Mouse (Mus musculus): ENCODE results near the gene Eva1c.
A peak's percentile ranks its signal among the peaks of the same experiment; 100 is the strongest.

Gene Eva1c

DNA sequence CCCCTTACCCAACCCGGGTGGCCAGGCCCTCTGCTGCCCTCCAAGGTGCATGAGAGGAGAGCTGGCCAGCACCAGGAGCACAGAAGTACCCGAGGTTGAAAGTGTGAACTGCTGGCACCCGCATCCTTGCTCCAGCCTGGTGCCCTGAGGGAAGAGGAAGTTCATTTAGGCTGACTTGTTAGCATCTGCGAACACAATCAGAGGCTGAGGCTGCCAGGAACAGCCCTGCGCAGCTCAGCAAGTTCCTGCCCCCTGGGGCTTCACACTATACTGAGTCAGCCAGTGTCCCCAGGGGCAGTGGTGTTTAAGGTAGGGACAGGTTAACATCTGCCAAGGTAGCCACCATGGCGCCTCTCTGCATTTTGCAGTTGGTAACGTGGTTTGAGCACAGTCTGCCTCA lies 41.6 kb downstream of the Eva1c start:
- DNase-seq: no peak

DNA sequence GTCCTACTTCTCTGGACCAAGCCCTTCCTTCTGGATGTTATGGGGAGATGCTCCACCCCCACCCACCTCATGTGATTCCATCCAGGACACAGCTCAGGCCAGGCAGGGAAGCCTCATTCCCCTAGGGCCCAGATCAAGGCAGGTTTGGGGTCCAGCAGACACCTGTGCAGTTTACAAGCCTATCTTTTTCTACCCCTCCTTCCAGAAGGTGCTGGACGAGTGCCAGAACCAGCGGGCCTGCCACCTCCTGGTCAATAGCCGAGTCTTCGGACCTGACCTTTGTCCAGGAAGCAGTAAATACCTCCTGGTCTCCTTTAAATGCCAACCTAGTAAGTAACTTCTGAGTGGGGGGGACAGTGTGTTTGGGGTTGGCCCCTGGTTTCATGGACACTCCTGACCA lies 42.8 kb downstream of the Eva1c start:
- DNase-seq: peak; percentile 44 to 64

DNA sequence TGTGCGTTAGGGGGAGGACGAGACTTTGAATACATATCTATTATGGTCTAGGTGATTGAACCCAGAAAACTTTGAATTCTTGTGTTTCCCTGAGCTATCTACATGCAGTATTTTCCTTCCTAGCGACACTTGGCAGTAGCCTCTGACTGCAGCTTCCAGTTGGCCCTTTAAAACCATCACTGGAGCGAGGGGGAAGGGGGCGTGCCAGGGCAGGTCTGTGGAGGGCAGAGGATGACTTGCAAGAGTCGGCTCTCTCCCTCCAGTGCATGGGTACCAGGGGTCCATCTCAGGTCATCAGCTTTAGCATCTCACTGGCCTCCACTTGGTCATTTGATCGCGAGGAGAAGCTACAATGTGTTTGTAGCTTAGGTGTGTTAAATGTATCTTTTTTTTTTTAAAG lies 46.4 kb downstream of the Eva1c start:
- no peak for DNase-seq

DNA sequence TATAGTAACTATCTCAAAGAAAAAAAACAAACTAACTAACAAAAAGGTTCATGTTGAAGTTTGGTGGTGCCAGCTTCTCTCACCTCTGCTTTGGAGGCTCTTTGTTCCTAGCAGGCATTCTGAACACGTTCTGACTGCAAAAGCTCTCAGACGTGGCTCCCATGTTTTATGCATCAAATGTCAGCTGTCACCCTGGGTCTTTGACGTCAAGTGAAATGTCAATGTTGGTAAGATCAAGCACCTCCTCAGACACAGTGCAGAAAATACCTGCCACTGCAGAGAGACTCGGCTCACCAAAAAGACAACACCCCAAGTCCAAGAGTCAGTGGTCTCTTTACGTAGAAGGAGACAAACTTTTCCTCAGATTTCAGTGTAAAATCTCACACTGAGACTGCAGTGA lies 48.0 kb downstream of the Eva1c start:
- no peak for DNase-seq

DNA sequence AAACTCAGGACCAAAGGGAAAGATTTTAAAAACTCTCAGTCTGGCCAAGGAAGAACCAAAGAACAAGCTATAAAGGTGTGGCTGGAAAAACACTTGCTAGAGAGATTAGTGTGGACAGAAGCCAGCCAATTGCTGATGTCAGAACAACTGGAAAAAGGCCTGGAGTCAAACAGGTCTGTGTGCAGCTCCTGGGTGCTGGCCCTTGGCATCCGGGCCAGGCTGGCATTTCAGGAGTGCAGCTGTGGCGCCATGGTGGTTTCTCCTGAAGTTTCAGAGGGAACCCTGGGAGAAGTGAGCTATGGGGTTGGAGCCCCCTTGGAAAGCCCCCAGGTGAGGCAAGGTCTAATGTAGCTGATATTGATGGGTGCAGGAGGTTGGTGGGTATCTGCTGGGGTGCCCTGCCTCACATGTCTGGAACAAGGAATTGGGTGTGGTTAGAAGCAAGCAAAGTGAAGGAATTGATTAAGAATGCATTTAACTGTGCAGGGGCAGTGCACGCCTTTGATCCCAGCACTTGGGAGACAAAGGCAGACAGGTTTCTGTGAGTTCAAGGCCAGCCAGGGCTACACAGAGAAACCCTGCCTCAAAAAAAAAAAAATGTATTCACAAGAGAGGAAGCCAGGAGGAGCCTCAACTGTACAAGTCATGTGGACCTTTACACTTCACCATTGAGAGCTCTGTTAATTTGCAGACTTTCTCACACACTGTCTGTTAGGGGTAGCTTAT lies 51.8 kb downstream of the Eva1c start:
- DNase-seq: no peak

DNA sequence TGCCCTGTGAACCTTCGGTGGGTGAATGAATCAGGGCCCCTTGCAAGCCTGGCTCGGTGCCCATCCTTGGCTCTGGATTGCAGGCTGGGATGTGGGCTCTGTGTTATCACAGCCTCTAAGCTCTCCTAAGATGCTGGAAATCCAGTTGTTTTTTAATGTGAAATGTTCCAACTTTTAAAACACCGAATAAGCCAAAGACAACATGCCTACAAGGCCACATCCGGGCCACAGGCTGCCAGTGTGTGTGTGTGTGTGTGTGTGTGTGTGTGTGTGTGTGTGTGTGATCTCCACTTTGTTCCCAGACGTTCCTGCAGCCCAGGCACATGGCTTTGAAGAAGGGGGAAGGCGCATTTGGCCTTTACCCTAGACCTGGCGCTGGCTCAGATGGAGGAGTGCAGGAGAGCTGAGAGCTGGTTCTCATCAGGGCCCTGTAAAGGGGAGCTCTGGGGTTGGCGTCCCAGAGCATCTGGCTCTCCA lies 56.0 kb downstream of the Eva1c start:
- DNase-seq: peak; percentile 50 to 58

DNA sequence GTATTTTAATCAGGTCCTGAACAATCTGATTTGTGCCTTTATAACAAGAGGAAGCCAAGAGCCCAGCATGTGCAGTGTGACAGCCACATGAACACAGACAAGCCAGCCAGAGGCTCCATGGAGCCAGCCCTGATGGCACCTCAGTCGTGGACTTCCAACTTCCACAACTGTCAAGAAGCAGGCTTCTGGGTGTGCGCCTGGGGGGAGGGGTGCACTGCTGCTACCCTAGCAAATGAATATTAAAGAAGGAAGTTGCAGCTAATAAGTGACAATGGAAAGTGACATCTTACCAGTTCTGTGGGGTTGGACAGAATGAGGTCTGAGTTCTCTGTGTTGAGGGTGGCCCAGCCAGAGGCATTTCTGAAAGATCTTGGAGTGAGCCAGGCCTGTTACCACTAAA lies 58.8 kb downstream of the Eva1c start:
- DNase-seq: no peak

DNA sequence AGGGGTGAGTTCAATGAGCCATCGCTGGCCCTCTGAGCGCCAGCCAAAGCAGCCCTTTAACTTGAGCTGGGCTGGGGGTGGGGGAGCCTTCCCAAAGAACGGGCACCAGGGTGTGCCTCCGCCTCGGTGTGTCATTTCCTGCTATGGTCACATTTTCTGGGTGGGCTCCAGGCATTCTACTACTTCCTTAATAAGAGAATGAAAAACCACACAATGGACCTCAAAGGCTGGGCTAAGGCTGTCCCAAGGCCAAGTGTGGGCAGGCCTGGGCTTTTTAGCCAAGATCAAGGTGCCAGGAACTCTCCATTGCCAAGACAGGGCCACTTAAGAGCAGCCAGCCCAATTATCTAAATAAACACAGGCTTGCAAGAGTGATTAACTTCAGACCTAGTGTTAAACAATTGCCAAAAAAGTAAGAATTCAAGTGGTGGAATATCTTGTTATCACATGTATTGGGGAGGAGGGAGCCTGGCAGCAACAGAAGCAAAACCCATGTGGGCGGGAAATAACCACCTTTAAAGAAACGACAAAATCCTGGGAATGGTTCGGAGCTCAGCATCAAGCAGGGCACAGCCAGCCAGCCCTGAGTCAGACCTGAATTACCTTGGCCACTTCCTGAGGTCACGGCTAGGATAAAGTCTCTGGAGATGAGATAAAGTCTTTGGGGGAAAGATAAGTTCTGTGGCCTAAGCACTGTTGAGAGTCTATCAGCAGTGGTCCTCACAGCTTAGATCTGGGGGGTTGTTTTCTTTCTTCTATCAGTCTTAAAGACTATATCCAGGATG lies 59.5 kb downstream of the Eva1c start:
- DNase-seq: peak; percentile 26 to 59

DNA sequence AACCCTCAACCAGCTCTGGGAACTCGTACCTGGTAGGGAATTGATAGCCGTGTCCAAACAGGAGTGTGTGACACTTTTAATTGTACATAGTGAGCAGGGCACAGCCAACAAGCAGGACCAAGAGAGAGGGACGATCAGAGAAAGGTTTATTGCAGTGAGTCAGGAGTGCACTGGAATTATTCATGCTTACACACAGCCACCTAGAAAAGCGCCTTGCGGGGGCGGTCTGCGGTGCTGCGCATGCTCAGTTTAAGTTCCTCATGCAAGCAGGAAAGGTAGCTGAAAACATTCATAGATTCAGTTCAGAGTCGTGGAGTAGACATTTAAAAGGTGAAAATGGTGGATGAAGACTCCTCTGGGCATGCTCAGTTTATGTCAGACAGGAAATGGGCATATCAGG lies 64.2 kb downstream of the Eva1c start:
- no peak for DNase-seq

DNA sequence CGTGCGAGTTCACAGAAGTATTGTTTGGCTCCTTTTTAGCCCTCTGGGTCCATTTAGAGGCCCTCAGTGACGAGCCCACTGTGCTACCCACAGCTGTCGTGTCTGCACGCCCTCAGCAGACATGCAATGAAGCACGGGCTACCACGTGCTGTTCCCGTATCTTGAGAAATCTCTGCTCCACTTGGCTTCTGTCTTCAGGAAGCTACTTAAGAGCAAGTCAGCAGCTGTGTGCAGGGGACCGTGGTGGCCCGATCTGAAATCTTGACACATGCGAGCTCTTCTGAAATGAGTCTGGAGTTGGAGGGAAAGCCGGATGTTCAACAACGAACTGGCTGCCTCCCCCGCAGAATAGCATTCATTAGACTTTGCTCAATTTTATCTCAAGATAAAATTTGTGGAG lies 65.1 kb downstream of the Eva1c start:
- DNase-seq: peak; percentile 58 to 72

DNA sequence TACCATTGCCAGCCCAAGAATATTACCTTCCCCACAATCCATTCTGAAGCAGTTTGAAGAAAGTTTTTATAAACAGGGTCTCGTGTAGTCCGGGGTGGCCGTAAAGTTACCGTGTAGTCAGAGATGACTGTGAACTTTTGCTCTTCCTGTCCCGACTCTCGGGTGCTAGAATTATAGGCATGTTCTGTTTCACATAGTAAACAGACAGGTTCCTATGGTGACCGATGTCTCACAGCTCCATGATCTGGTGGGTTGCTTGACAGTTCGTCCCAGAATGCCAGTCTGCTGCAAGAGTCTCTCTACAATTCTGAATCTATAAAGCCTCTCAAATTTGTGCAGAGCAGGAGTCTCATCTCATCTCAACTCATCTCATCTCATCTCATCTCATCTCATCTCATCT lies 65.6 kb downstream of the Eva1c start:
- DNase-seq: no peak

DNA sequence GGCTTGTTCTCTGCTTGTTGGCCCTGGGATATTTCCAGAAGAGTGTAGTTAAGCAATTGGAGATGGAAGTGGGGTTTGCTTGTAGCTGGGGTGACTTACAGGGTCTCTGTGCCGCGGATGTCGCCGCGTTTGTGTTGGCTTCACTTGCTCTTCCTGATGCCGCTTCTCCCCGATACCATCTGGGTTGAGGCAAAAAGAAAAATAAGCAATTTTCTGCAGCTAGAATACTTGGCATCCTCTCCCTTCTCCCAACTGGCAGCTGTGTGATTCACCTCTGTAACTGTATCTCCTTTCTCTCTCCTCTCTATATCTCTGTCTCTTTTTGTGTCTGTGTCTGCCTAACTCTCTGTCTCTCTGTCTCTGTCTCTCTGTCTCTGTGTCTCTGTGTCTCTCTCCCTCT lies 66.5 kb downstream of the Eva1c start:
- no peak for DNase-seq

DNA sequence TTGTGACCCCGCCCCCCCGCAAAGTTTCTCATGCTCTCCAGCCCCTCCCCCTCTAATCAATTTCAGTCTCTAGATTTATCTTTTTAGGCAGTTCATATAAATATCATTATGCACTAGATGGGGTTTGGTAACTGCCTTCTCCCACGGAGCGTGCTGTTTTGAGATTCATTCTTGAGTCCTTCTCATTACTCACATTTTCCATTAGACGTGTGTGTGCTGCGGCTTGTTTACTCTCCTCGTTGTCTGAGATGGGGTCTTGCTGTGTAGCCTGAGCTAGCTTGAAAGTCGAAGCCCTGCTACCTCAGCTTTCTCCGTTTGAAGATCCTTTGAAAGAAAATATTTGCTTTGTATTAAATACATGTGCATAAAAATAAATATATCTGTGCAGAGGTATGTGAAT lies 67.3 kb downstream of the Eva1c start:
- DNase-seq: no peak

DNA sequence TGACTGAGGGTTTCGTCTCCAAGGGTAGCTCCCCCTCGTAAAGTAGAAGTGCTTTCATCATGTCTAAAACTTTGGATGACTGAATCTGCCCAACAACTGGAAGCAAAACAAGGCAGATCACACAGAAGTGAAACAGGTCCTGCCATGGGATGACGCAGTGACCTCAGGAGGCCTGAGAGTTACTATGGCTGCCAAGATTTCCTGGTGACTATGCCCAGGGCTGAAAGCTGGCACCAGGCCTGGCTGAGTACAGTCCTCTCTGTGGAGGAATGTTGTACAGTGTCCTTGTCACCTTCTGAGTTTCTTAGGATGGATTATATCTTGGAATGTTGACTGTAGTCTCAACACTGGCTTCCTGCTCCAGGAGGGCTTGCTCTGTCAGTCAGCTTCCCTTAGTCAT lies 71.1 kb downstream of the Eva1c start:
- DNase-seq: no peak

DNA sequence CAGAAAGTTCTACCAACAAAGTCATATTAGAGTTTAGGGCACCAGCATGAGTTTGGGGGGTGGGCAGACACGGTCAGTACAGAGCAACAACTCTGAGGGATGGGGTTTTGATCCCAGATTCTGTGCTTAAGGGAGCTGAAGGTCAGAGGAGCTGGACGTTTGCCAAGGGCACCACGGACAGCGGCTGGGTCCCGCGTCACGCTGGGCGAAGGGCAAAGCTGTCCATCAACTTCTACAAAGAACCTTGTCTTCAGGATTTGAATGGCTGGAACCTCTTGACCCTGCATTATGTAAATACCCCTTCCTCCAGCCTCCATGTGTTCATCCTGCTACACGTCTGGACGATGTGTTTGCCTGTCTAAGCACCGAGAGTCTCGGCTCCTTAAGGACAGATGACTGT lies 73.0 kb downstream of the Eva1c start:
- DNase-seq: peak; percentile 37 to 58

DNA sequence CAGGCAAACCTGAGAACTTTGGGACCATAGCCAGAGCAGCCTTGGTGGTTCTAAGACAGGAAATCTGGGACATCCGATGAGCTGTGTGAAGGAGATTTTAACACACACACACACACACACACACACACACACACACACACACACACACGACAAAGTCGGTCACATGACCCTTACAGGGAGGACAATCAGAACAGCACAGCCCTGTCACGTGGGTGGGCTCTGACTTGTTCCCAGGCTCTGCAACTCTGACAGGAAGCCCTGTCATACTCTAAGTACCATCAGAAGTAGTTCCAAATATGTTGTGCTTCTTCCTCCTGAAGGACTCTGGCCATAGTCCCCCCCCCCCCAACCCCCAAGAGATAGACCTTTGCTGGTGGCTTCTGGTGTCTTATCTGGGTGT lies 74.8 kb downstream of the Eva1c start:
- no peak for DNase-seq

DNA sequence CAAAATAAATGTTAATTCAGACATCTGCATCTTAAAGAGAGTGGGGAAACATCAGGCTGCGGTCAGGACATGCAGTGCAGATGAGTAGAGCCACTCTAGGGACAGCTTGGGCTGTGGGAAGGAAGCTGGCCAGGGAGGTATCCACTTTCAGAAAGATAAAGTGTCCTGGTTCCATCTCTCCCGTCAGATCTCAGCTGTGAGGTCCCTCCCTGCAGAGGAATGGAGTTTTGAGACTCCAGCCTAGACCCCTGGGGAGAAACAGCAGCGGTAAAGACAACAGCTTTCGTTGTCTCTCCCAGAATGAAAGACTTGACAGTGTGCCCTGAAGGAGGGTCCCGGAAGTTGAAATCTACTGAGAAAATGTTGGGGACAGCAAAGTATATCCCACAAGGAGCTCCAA lies 76.8 kb downstream of the Eva1c start:
- no peak for DNase-seq

DNA sequence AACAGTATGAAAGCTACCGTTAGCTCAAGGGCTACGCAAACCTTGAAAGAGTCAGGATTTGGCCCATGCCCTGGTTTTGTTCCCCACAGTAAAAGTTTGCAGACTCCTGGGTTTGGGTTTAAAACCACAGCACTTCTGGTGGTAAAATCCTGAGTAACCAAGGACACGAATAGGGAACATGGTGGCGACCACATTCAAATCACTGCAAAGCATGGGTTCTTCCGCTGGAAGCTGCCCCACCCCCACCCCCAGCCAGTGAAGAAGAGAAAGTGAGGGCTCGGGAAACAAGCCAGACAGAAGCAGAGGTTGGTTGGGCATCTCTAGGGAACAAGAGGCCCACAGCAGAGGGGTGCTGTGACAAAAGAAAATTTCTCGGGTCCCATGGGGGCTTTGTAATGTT lies 80.7 kb downstream of the Eva1c start:
- no peak for DNase-seq

DNA sequence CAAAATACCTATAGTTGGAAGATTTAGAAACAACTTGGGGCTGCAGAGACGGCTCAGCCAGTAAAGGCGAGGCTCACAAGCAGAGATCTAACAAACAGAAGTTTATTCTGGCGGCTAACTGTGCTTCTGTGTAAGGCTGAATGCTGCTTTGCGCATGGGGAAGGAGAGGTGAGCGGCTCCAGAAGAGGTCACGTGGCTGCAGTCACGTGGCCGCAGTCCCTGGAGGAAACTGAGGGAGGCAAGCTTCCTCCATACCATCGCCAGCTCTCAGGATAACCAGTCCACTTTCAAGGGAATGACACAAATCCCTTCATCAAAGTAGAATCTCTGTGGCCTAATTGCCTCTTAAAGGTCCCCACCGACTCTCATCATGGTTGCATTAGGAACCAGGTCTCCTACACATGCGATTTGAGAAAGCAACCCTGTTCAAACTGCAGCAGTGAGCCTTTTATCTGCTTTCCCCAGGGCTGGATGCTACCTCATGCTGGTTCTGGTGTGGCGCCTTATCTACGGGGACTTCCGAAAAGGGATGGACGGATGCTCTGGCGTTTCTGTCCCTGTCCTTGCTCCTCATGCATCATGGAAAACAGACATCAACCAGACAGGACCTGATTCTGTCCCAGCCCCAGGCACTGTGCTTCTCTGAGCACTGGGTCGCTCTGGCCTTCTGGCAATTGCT lies 84.5 kb downstream of the Eva1c start:
- DNase-seq: no peak

DNA sequence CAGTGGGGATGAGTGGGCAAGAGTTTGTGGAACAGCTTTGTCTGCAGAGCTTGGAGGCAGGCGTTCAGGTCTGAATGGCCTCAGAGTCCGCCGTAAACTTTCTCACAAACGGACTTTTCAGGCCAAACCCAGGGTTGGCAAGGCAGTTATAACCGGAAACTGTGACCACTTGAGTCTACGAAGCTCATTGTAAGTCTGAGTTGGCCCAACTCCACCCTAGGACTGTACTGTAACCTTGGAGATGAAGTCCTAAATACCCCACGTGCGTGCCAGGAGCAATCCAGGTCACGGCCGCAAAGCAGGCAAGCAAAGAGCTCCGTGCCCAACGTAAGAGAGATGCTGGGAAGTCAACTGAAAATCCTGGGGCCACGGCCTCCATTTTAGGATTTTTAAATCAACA lies 85.2 kb downstream of the Eva1c start:
- peak in 1 of 2 experiments; percentile 28 for DNase-seq

DNA sequence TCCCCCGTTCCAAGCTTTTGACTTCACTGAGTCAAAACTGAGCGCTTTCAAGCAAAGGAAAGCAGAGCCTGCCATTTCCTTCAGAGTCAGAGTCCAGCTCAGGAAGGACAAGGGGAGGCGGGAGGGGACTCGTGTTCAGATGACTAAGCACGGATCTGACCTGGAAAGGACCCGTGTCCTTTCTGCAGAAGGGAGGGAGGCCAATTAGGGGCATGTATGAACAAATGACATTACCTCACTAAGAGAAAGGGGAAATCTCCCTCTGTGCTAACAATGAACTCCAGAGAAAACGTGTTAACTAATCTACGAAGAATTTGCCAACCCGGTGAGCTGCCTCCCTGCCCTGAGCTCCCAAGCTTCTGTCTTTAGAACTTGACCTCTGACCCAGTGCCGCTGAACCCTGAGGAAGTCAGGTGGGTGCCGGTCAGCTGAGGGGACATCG lies 89.5 kb downstream of the Eva1c start:
- peak; percentile 52 to 66 for DNase-seq

DNA sequence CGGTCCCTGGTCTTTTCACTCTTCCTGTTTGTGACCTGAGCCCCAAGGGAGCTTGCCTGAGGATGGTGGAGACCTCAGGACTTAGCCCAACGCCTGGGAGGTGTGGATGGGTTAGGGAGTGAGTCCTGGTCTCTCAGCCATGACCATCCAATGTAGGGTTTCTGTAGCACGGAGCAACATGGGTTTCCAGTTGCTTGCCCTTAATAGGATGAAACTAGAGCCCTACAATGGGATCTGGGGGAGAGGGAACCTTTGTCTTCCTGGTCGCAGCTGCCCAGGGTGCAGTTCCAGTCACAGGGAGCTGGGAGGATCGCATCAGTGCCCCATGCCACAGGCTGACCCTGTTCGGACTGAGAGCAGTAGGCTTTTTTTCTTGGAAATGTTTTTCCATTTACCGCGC lies 90.6 kb downstream of the Eva1c start:
- peak in 1 of 2 experiments; percentile 18 for DNase-seq

DNA sequence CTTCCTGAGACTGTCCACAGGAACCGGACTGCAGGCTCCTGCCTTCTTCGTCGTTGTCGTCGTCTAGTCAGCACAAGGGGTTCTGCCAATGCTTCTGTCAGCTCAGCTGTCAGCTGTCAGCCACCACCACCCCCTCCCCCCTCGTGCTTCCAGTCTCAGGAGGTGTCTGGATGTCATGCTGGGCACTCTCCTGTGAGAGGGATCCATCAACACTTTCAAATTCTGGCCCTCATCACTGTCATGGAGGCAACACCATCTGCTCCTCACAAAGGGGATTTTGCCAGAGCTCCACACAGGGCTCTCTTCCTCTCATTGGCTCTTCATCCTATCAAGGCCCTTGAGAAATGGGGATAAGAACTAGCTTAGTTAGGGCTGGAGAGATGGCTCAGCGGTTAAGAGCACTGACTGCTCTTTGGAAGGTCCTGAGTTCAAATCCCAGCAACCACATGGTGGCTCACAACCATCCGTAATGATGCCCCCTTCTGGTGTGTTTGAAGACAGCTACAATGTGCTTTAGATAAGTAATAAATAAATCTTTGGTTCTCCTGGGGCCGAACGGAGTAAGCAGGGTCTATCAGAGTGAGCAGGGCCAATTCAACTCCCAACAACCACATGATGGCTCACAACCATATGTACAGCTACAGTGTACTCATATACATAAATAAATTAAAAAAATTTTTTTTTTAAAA lies 95.1 kb downstream of the Eva1c start:
- DNase-seq: no peak

Measured in kidney, postnatal 4 days (tissue).